Mouse (Mus musculus) spleen, adult 2 months (tissue): ENCODE data around the gene Tmco5.

ENCODE experiments used
- CTCF ChIP-seq: fragments of 200-500 bp; IDR thresholded peaks from 2 replicates; pipeline ENCODE4 v1.5.1; 2011; ENCODE audit warnings: mild to moderate bottlenecking, inconsistent platforms; ENCODE audit not compliant: insufficient read depth, insufficient read length, insufficient replicate concordance; ENCODE audit errors: extremely low read depth
- POLR2A ChIP-seq: fragments of 200-500 bp; IDR thresholded peaks from 2 replicates; pipeline ENCODE4 v1.6.1; 2011; ENCODE audit warnings: low read depth, low read length, inconsistent platforms

GRCm38 (mm10) chr2:116858703-116859102, 19.8 kb upstream of the Tmco5 start:
- TF ChIP-seq CTCF (no peak), POLR2A (no peak)
